Mouse (Mus musculus) MEL (cell line): Measurements from ENCODE around the gene Plekhg5. TPM values are rescaled to one million over a fixed set of nuclear protein-coding genes. Genes with fewer than 3 reads are reported as not detected.

Source experiments
- DNase-seq: peaks from one replicate; pipeline ENCODE4 v3.0.0; 2011; ENCODE audit warnings: low read depth, low spot score
- H3K27ac ChIP-seq: 2 replicates; pipeline ENCODE4 v1.5.1; 2012; ENCODE audit warnings: low read depth, mild to moderate bottlenecking, control low read depth, low read length, moderate library complexity; ENCODE audit not compliant: control insufficient read depth
- H3K27me3 ChIP-seq, 2 experiments: fragments of 150-350 bp in 1 of 2; sonication (generic) in 1 of 2; 2 replicates each; pipeline ENCODE4 v1.6.1; 2012; ENCODE audit warnings: low read length in 2 of 2, mild to moderate bottlenecking in 2 of 2, improper control_type of control experiment in 1 of 2, moderate library complexity in 1 of 2; ENCODE audit not compliant: insufficient read depth in 2 of 2, control insufficient read depth in 1 of 2
- H3K36me3 ChIP-seq, 2 experiments: 2 replicates each; pipeline ENCODE4 v1.6.1; 2012 to 2014; ENCODE audit warnings: low read length in 2 of 2, improper control_type of control experiment in 1 of 2, inconsistent platforms in 1 of 2, mild to moderate bottlenecking in 1 of 2; ENCODE audit not compliant: insufficient read depth in 2 of 2, control insufficient read depth in 1 of 2
- H3K4me1 ChIP-seq, 2 experiments: fragments of 150-350 bp in 1 of 2; sonication (generic) in 1 of 2; 2 replicates each; pipeline ENCODE4 v1.6.1; 2012; ENCODE audit warnings: low read length in 2 of 2, improper control_type of control experiment in 1 of 2, mild to moderate bottlenecking in 1 of 2; ENCODE audit not compliant: insufficient read depth in 2 of 2, control insufficient read depth in 1 of 2
- H3K4me3 ChIP-seq, 2 experiments: fragments of 150-350 bp in 1 of 2; sonication (generic) in 1 of 2; 2 replicates each; pipeline ENCODE4 v1.5.1; 2012; ENCODE audit warnings: low read depth in 2 of 2, low read length in 2 of 2, mild to moderate bottlenecking in 2 of 2, moderate library complexity in 2 of 2, control low read depth in 1 of 2, improper control_type of control experiment in 1 of 2; ENCODE audit not compliant: control insufficient read depth in 1 of 2, insufficient read depth in 1 of 2
- H3K79me2 ChIP-seq: 2 replicates; pipeline ENCODE4 v1.6.1; 2012; ENCODE audit warnings: mild to moderate bottlenecking, low read length, moderate library complexity; ENCODE audit not compliant: control insufficient read depth, poor library complexity, insufficient read depth
- H3K9ac ChIP-seq: 2 replicates; pipeline ENCODE4 v1.6.1; 2012; ENCODE audit warnings: low read depth, mild to moderate bottlenecking, control low read depth, low read length, moderate library complexity; ENCODE audit not compliant: control insufficient read depth, poor library complexity, severe bottlenecking
- H3K9me3 ChIP-seq: fragments of 150-350 bp; sonication (generic); replicated peaks from 2 replicates; pipeline ENCODE4 v1.6.1; 2012; ENCODE audit warnings: mild to moderate bottlenecking, low read length, improper control_type of control experiment, moderate library complexity; ENCODE audit not compliant: insufficient read depth
- CTCF ChIP-seq, 3 experiments: IDR thresholded peaks in 2 of 3; conservative IDR thresholded peaks in 1 of 3; 2 replicates each; pipeline ENCODE4 v1.5.1; 2011 to 2012; ENCODE audit warnings: low read length in 3 of 3, low read depth in 2 of 3, mild to moderate bottlenecking in 2 of 3, improper control_type of control experiment in 1 of 3, inconsistent platforms in 1 of 3, mixed read lengths in 1 of 3, moderate library complexity in 1 of 3; ENCODE audit not compliant: control insufficient read depth in 1 of 3, insufficient read depth in 1 of 3, poor library complexity in 1 of 3, severe bottlenecking in 1 of 3
- ELF1 ChIP-seq: IDR thresholded peaks from 2 replicates; pipeline ENCODE4 v1.6.1; 2014; ENCODE audit warnings: low read depth, mild to moderate bottlenecking, inconsistent platforms, low read length, improper control_type of control experiment, moderate library complexity
- ETS1 ChIP-seq: IDR thresholded peaks from 2 replicates; pipeline ENCODE4 v1.6.1; 2012; ENCODE audit warnings: low read depth, mild to moderate bottlenecking, inconsistent platforms, low read length, improper control_type of control experiment, moderate library complexity
- GATA1 ChIP-seq: IDR thresholded peaks from 2 replicates; pipeline ENCODE4 v1.6.1; 2011; ENCODE audit warnings: low read depth, low read length, improper control_type of control experiment
- HCFC1 ChIP-seq: IDR thresholded peaks from 2 replicates; pipeline ENCODE4 v1.6.1; 2012; ENCODE audit warnings: low read depth, mild to moderate bottlenecking, inconsistent platforms, low read length, improper control_type of control experiment, moderate library complexity
- KAT2A ChIP-seq: conservative IDR thresholded peaks from 2 replicates; pipeline ENCODE4 v1.6.1; 2012; ENCODE audit warnings: low read depth, low read length, improper control_type of control experiment, inconsistent platforms
- MAX ChIP-seq: IDR thresholded peaks from 2 replicates; pipeline ENCODE4 v1.6.1; 2011; ENCODE audit warnings: low read length, improper control_type of control experiment
- MYB ChIP-seq: IDR thresholded peaks from 2 replicates; pipeline ENCODE4 v1.6.1; 2011; ENCODE audit warnings: mild to moderate bottlenecking, low read depth, low read length, improper control_type of control experiment
- NELFE ChIP-seq: IDR thresholded peaks from 2 replicates; pipeline ENCODE4 v1.6.1; 2011; ENCODE audit warnings: low read depth, low read length, improper control_type of control experiment
- NRF1 ChIP-seq: IDR thresholded peaks from 2 replicates; pipeline ENCODE4 v1.6.1; 2014; ENCODE audit warnings: low read depth, mild to moderate bottlenecking, inconsistent platforms, low read length, improper control_type of control experiment, moderate library complexity; ENCODE audit not compliant: poor library complexity, insufficient read depth, severe bottlenecking
- POLR2A ChIP-seq, 2 experiments: IDR thresholded peaks; 2 replicates each; pipeline ENCODE4 v1.6.1; 2011 to 2012; ENCODE audit warnings: low read length in 2 of 2, mild to moderate bottlenecking in 2 of 2, control low read depth in 1 of 2, improper control_type of control experiment in 1 of 2, low read depth in 1 of 2, moderate library complexity in 1 of 2; ENCODE audit not compliant: control insufficient read depth in 1 of 2, insufficient read depth in 1 of 2, poor library complexity in 1 of 2
- POLR2AphosphoS5 ChIP-seq: IDR thresholded peaks from 2 replicates; pipeline ENCODE4 v1.6.1; 2012; ENCODE audit warnings: low read depth, borderline replicate concordance, mild to moderate bottlenecking, inconsistent platforms, low read length, moderate library complexity, mixed read lengths
- RAD21 ChIP-seq: IDR thresholded peaks from 2 replicates; pipeline ENCODE4 v1.6.1; 2011; ENCODE audit warnings: mild to moderate bottlenecking, low read depth, low read length, improper control_type of control experiment
- RCOR1 ChIP-seq: IDR thresholded peaks from 2 replicates; pipeline ENCODE4 v1.6.1; 2012; ENCODE audit warnings: low read depth, mild to moderate bottlenecking, inconsistent platforms, low read length, improper control_type of control experiment
- TBP ChIP-seq: IDR thresholded peaks from 2 replicates; pipeline ENCODE4 v1.8.0; 2011; ENCODE audit warnings: low read depth, low read length, improper control_type of control experiment
- UBTF ChIP-seq: IDR thresholded peaks from 2 replicates; pipeline ENCODE4 v1.6.1; 2012; ENCODE audit warnings: low read depth, mild to moderate bottlenecking, inconsistent platforms, low read length, improper control_type of control experiment, moderate library complexity, borderline replicate concordance; ENCODE audit not compliant: insufficient read depth
- USF1 ChIP-seq: IDR thresholded peaks from 2 replicates; pipeline ENCODE4 v1.6.1; 2014; ENCODE audit warnings: low read depth, mild to moderate bottlenecking, inconsistent platforms, low read length, improper control_type of control experiment, moderate library complexity
- ZC3H11A ChIP-seq: IDR thresholded peaks from 2 replicates; pipeline ENCODE4 v1.6.1; 2012; ENCODE audit warnings: low read depth, mild to moderate bottlenecking, inconsistent platforms, low read length, improper control_type of control experiment
- ZKSCAN1 ChIP-seq: IDR thresholded peaks from 2 replicates; pipeline ENCODE4 v1.6.1; 2012; ENCODE audit warnings: low read depth, mild to moderate bottlenecking, inconsistent platforms, low read length, improper control_type of control experiment, moderate library complexity
- polyA plus RNA-seq, 2 experiments: library from polyadenylated mRNA; stranded (reverse) in 1 of 2; unstranded in 1 of 2; fragments of >175 nt in 1 of 2; fragments of >200 nt in 1 of 2; gene quantifications; 2 replicates each; pipeline versions ENCODE4 v1.2.1 to v1.2.4; 2012; ENCODE audit warnings: low replicate concordance in 2 of 2, low read depth in 1 of 2; ENCODE audit not compliant: insufficient read length in 2 of 2, insufficient read depth in 1 of 2, missing spikeins in 1 of 2
- total RNA-seq: library from RNA; depleted of rRNA; stranded (reverse); fragments of 300-350 nt; gene quantifications from 2 replicates; pipeline ENCODE4 v1.2.3, GENCODE M21; 2012

Plekhg5 gene
- total and polyA plus RNA-seq, 3 experiments: 10.8 to 19.6 TPM; not detected in 1

GRCm38 (mm10) chr4:152096927-152097326 is 24.6 kb downstream of the Plekhg5 start:
- no peak overlapping the region for H3K4me3 ChIP-seq
- H3K4me1 ChIP-seq: peaks cover 25 to 43% of the 10 kb centered on the region in 2 experiments
- no peak overlapping the region for H3K9ac ChIP-seq
- H3K27ac ChIP-seq: no peak overlapping the region
- H3K27me3 ChIP-seq: no peaks in the 10 kb centered on the region
- peaks cover 0 to 26% of the 10 kb centered on the region in 2 experiments; a peak in 2 of 4 replicates for H3K36me3 ChIP-seq
- no peaks in the 10 kb centered on the region for H3K79me2 ChIP-seq
- TF ChIP-seq CTCF (IDR thresholded peaks at IDR 0.05 in 2 of 3, conservative IDR thresholded peaks at IDR 0.05 in 1 of 3; ENCODE audit: control insufficient read depth in 1 of 3, insufficient read depth in 1 of 3, low read depth in 2 of 3, low read length in 3 of 3, poor library complexity in 1 of 3, severe bottlenecking in 1 of 3) (no peak), ZC3H11A (no peak), ELF1 (no peak), HCFC1 (no peak), NELFE (no peak), KAT2A (no peak), USF1 (no peak), ZKSCAN1 (no peak), RCOR1 (no peak), TBP (no peak), POLR2A (IDR thresholded peaks at IDR 0.05; ENCODE audit: control insufficient read depth in 1 of 2, insufficient read depth in 1 of 2, low read depth in 1 of 2, low read length in 2 of 2, poor library complexity in 1 of 2) (no peak), MYB (no peak), RAD21 (no peak)
- no peak for DNase-seq
- no peaks in the 10 kb centered on the region for H3K9me3 ChIP-seq

GRCm38 (mm10) chr4:152097911-152098799 is 25.9 kb downstream of the Plekhg5 start:
- TF ChIP-seq NRF1: no peak
- TF ChIP-seq CTCF (IDR thresholded peaks at IDR 0.05 in 2 of 3, conservative IDR thresholded peaks at IDR 0.05 in 1 of 3; ENCODE audit: control insufficient read depth in 1 of 3, insufficient read depth in 1 of 3, low read depth in 2 of 3, low read length in 3 of 3, poor library complexity in 1 of 3, severe bottlenecking in 1 of 3): no peak
- no peak for TF ChIP-seq TBP
- TF ChIP-seq UBTF: no peak
- TF ChIP-seq KAT2A: no peak
- TF ChIP-seq ETS1: no peak
- TF ChIP-seq MAX: no peak
- no peak for TF ChIP-seq POLR2AphosphoS5
- no peak for TF ChIP-seq MYB
- no peak for TF ChIP-seq GATA1
- TF ChIP-seq, all 39 proteins: peak for 0
- no peak overlapping the region for H3K27ac ChIP-seq
- H3K79me2 ChIP-seq: no peaks in the 10 kb centered on the region
- no peak overlapping the region for H3K4me3 ChIP-seq
- H3K27me3 ChIP-seq: no peaks in the 10 kb centered on the region
- peaks cover 16 to 31% of the 10 kb centered on the region in 2 experiments for H3K4me1 ChIP-seq
- H3K9me3 ChIP-seq: no peaks in the 10 kb centered on the region
- H3K9ac ChIP-seq: no peak overlapping the region
- DNase-seq: no peak
- H3K36me3 ChIP-seq: peaks cover under 1 to 19% of the 10 kb centered on the region in 2 experiments; a peak in 3 of 4 replicates
